Mouse (Mus musculus): Measurements from ENCODE around the gene Pfkfb3. TPM values are rescaled to one million over a fixed set of nuclear protein-coding genes. Genes with fewer than 3 reads are reported as not detected.

The Pfkfb3 gene
- polyA plus RNA-seq (2017; shearing (Covaris generic)), result 10 to 100 TPM; 11.2 to 18.2 TPM

GRCm38 (mm10) chr2:11553471-11554400, at the start of gene Pfkfb3:
Pfkfb3 (minus strand) TSS chr2:11554077.
- peak; percentile 93 for ATAC-seq

- ATAC-seq, result peak; percentile 98
These were observed 48.9 kb upstream of the Pfkfb3 start for GRCm38 (mm10) chr2:11602506-11603489.

- no peak for ATAC-seq
These were observed 47.9 kb upstream of the Pfkfb3 start for GRCm38 (mm10) chr2:11601795-11602194.

GRCm38 (mm10) chr2:11597906-11598305, 44.0 kb upstream of the Pfkfb3 start:
- ATAC-seq, result no peak

GRCm38 (mm10) chr2:11596690-11597089, 42.8 kb upstream of the Pfkfb3 start:
- ATAC-seq, result no peak

GRCm38 (mm10) chr2:11587996-11588395, 34.1 kb upstream of the Pfkfb3 start:
- ATAC-seq, result peak; percentile 76

GRCm38 (mm10) chr2:11579399-11579798, 25.5 kb upstream of the Pfkfb3 start:
- no peak for ATAC-seq

- no peak for ATAC-seq
These were observed 24.3 kb upstream of the Pfkfb3 start for GRCm38 (mm10) chr2:11578187-11578586.

GRCm38 (mm10) chr2:11573684-11574083, 19.8 kb upstream of the Pfkfb3 start:
- no peak for ATAC-seq

GRCm38 (mm10) chr2:11571004-11571535, 17.2 kb upstream of the Pfkfb3 start:
- ATAC-seq, result no peak

GRCm38 (mm10) chr2:11568471-11568870, 14.6 kb upstream of the Pfkfb3 start:
- no peak for ATAC-seq

GRCm38 (mm10) chr2:11567781-11568362, 14.0 kb upstream of the Pfkfb3 start:
- no peak for ATAC-seq

GRCm38 (mm10) chr2:11566898-11567297, 13.0 kb upstream of the Pfkfb3 start:
- ATAC-seq, result no peak

GRCm38 (mm10) chr2:11566241-11566640, 12.4 kb upstream of the Pfkfb3 start:
- no peak for ATAC-seq

GRCm38 (mm10) chr2:11564768-11565167, 10.9 kb upstream of the Pfkfb3 start:
- ATAC-seq, result no peak

GRCm38 (mm10) chr2:11563256-11563655, 9.4 kb upstream of the Pfkfb3 start:
- ATAC-seq, result no peak

GRCm38 (mm10) chr2:11558654-11559053, 4.8 kb upstream of the Pfkfb3 start:
- no peak for ATAC-seq

GRCm38 (mm10) chr2:11557244-11557643, 3.4 kb upstream of the Pfkfb3 start:
- ATAC-seq, result no peak

GRCm38 (mm10) chr2:11555316-11555715, 1.4 kb upstream of the Pfkfb3 start:
- no peak for ATAC-seq

- ATAC-seq, result peak; percentile 39
These were observed 868 bp downstream of the Pfkfb3 start for GRCm38 (mm10) chr2:11552966-11553451.

GRCm38 (mm10) chr2:11552297-11552821, 1.5 kb downstream of the Pfkfb3 start:
- no peak for ATAC-seq

GRCm38 (mm10) chr2:11551726-11552125, 2.2 kb downstream of the Pfkfb3 start:
- ATAC-seq, result no peak

All from activated CD4-positive, CD25-positive, alpha-beta regulatory T cell, adult 4 months (primary cell).